Mouse (Mus musculus) megakaryocyte, adult 5-6 weeks (primary cell): Measurements from ENCODE around the gene Zcwpw1. TPM values are rescaled to one million over a fixed set of nuclear protein-coding genes. Genes with fewer than 3 reads are reported as not detected.
"Not testable (repeated sequence)": the region's sequence is repeated elsewhere in the genome, so short reads cannot be mapped to it uniquely, and the experiment has no call there.

Source experiments
- ATAC-seq: 2 replicates; pipeline ENCODE4 v1.8.0; 2016; ENCODE audit warnings: mild to moderate bottlenecking, inconsistent platforms; ENCODE audit not compliant: poor library complexity, severe bottlenecking
- total RNA-seq, 2 experiments: library from RNA; stranded (forward) in 1 of 2; stranded (reverse) in 1 of 2; fragments of 153-499, 151-499 nt in 1 of 2; fragments of 221-1000, 200-1000 nt in 1 of 2; gene quantifications; 2 replicates each; pipeline versions ENCODE4 v1.2.3 to v1.2.4; 2015 to 2017

The Zcwpw1 gene
- total RNA-seq (2015) (6.4 and 10.0 TPM in 2 replicates), total RNA-seq (2017) (16.1 and 18.1 TPM in 2 replicates)

- ATAC-seq = peak; percentile 43
These were observed at the start of gene Zcwpw1, which contains the start of gene Mepce for GRCm38 (mm10) chr5:137787151-137787928. TSS of gene Zcwpw1 (plus strand) at chr5:137787798. TSS of gene Mepce (minus strand) at chr5:137787655.

DNA sequence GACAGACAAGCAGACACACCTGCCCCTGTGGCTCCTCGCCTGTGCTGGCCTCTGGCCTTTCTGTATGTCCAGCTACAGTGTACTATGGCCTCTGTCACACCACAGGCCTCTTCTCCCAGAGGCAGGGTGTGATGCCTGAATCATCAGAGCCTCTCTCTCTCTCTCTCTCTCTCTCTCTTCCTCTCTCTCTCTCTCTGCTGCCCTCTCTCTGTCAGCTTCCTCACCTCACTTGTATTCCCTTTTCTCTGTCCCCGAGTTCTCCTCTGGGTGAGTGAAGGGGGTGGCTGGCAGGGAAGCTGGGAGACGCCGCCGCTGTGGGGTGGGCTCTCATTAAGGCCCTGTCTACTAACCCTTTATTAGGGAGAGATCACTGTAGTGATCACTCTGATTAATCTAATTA lies 49.1 kb upstream of the Zcwpw1 start:
- no peak for ATAC-seq

GRCm38 (mm10) chr5:137739471-137739870 lies 48.1 kb upstream of the Zcwpw1 start:
- ATAC-seq = no peak

DNA sequence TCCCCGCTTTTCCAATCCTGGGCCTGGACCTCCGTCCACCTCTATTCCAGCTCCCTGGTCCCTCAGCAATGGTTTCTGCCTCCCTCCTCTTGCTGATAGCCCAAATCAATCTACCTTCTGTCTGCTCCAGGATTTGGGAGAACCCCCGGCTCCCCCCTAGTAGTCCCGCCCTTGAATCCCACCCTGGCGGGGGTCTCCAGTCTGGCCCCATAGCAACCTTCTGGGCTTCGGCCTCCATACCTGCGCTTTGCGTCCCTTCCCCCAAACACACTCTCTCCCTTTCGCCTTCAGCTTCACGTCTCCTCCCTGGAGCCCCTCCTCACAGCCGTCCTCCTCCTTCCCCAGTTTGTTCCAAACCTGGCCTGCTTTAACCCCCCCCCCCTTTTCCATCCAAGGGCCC lies 47.1 kb upstream of the Zcwpw1 start:
- ATAC-seq = no peak

DNA sequence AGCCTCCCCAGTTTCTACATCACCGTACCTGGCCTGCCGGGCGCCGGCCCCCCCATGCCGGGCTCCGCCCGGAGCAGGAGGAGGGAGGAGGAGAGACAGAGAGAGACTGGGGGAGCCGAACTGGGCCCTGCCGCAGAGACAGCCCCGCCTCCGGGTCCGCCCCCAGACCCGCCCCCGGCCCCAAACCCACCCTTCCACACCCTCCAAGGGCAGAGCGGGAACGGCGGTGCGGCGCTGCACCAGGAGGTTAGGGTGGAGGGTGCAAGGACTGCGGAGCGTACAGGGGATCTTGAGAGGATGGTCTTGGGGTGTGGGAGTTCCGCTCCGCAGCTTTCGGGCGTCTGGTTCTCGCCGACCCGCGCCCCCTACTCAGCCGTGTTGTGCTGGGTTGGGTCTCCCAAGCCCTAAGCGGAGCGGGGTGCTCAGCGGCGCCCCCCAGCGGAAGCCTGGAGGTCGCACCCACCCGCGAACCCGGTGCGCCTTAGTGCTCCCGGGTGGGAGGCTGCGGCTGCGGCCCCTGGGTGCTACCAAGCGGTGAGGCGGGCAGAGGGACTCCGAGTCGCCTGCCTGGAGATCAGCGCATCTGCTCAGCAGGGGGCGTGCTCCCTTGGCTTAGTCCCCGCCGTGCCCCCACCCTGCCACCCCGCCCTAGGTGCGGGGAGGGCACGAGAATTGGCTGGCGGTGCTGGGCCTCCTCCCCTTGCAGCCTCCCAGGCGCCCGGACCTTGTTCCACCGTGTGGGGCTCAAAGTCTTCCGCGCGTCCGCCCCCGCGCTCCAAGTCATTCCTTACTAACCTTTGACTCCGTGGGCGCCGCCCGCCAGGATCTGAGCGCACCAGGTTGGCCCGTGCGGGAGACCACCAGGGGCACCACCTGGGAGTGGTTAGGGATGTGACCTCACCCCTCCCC lies 46.3 kb upstream of the Zcwpw1 start, which contains the start of gene Nyap1:
TSS of gene Nyap1 (minus strand) at position 585 of the 909 bp plus-strand sequence.
- peak; percentile 51 for ATAC-seq

- no peak for ATAC-seq
These were observed 45.5 kb upstream of the Zcwpw1 start for GRCm38 (mm10) chr5:137742048-137742447.

GRCm38 (mm10) chr5:137742836-137743235 lies 44.8 kb upstream of the Zcwpw1 start:
- ATAC-seq = no peak

DNA sequence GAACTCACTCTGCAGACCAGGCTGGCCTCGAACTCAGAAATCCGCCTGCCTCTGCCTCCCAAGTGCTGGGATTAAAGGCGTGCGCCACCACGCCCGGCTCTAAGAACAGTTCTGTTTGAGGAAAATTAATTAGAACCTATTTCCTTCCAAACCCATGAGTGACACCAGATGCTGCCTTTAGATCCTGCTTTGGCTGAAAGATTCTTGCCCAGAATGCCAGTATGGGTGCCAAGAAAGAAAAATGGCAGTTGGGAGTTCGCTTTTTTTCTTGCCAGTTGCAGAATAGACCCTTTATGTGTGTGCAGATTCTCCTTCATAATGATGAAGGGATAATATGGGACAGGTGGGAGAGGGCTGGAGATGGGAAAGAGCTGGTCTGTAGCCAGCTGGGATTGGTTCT lies 43.4 kb upstream of the Zcwpw1 start:
- ATAC-seq = no peak

GRCm38 (mm10) chr5:137745214-137746171 lies 42.1 kb upstream of the Zcwpw1 start, which contains the start of gene Tsc22d4:
TSS of gene Tsc22d4 (plus strand) at chr5:137745730.
- ATAC-seq = peak; percentile 60

DNA sequence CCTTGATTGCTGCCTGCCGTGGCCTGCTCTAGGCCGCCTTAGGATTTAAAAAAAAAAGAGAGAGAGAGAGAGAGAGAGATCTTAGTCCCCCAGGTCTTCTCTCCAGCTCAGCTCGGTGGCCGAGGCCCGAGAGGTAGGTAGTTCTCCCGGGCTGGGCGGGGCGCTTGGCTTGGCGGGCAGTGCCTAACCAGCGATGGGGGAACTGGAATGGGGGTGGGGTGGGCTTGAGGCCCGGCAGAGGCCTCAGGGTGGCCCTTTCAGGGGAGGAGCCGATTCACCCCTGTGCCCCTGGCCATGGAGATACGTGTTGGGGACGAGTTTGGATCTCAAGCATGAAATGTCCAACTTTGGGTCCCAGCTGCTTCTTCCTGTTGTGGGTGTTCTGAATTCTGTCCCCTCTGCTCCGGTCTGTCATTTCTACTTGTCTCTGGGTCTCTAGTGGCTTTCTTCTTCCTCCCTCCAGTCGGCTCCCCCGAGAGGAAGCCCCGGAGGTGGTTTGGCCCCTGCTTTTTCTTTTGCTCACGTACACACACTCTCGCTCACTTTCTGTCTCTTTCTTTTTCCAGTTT lies 41.2 kb upstream of the Zcwpw1 start:
- ATAC-seq = peak; percentile 22; the same call in 1 of the 2 replicates

DNA sequence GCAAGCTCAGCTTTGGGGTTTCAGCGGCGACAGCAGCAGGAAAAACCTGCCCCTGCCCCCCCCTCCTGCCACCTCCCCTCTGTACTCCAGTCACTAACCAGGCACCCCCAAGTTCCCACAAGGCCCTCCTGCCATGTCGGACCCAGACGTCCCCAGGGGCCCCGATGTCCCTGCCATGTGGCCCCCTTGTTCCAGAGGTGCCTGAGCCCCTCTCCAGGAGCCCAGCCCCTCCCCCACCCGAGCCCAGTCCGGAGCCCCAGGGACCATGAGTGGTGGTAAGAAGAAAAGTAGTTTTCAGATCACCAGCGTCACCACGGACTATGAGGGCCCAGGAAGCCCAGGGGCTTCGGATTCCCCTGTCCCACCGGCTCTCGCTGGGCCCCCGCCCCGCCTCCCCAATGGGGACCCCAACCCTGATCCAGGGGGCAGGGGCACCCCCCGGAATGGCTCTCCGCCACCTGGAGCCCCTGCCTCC lies 40.7 kb upstream of the Zcwpw1 start:
- ATAC-seq = no peak

- peak; percentile 26 for ATAC-seq
These were observed 40.2 kb upstream of the Zcwpw1 start for GRCm38 (mm10) chr5:137747326-137747961.

GRCm38 (mm10) chr5:137748130-137748770 lies 39.3 kb upstream of the Zcwpw1 start:
- peak; percentile 41 for ATAC-seq

DNA sequence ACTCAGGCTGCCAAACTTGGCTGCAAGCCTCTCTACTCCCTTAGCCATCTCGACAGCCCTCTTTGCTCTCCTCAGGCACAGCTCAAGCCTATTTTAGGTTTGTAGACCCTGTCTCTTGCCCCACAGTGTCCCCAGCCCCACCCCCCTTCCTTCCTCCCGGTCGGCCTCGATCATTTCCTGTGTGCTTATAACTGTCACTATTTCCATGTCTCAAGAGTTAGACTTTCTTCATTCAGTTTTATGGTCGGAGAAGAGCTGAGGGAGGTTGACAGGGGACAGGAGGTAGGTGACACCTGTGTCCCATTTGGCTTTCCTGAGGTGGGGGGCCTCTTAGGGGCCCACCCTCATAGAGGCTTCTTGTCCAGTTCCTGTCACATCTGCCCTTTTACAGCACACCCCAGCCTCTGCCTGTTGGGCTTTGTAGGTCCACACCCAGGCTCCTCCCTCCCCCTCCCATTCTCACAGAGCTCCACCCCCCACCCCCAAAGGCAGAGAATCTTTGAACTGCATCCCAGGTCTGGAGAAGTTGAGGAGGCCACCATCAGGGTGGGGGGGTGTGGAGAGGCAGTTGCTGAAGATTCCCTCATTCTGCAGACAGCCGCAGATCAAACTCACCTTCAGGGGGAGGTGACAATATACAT lies 38.3 kb upstream of the Zcwpw1 start:
- peak; percentile 19 for ATAC-seq

DNA sequence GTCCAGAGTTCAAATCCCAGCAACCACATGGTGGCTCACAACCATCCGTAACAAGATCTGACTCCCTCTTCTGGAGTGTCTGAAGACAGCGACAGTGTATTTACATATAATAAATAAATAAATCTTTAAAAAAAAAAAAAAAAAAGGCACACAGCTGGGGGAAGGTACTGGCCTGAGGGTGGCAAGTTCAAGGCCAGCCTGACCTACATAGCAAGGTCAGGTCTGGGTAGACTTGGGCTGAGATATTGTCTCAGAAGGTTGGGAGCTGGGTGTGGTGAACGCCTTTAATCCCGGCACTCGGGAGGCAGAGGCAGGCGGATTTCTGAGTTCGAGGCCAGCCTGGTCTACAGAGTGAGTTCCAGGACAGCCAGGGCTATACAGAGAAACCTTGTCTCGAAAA lies 37.4 kb upstream of the Zcwpw1 start:
- not testable (repeated sequence) for ATAC-seq

DNA sequence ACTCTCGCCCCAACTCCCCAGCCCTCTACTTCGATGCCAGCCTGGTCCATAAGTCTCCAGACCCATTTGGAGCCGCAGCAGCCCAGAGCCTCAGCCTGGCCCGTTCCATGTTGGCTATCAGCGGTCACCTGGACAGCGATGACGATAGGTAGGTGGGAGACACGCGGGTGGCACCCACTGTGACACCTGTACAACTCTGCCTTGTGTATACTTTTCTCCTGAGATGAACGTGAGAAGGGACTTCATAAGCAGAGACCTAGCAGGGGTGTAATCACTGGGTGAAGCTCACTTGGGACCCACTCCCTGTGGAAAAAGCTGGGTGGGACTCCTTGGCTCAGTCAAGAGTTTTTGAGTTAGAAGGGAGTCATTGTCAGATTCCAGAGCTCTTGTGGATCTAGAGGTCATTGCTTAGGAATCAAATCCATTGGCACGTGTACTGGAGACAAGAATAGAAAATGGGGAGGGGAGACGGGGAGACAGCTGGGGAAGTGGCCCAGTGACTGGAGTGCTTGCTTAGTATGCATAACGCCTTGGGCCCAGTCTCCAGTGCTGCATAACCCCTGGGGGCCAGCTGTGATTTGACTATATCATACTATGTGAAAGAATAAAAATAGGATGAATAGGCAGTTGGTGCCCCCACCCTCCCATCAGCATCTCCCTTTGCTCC lies 36.2 kb upstream of the Zcwpw1 start:
- ATAC-seq = no peak

- ATAC-seq = no peak
These were observed 35.6 kb upstream of the Zcwpw1 start for GRCm38 (mm10) chr5:137751988-137752387.
